Mouse (Mus musculus) cerebellum, adult 8-10 months (tissue): ENCODE measurements at regions not wholly inside any gene's neighbourhood (a gene's known extent, or its start where the extent isn't known, plus 50 kb on each side); places are given as distances from the start of the nearest gene placed in this dataset.
"Not testable (repeated sequence)": the region's sequence is repeated elsewhere in the genome, so short reads cannot be mapped to it uniquely, and the experiment has no call there.

Experiments used
- DNase-seq: peaks from one replicate; pipeline ENCODE4 v3.0.0; 2022

DNA sequence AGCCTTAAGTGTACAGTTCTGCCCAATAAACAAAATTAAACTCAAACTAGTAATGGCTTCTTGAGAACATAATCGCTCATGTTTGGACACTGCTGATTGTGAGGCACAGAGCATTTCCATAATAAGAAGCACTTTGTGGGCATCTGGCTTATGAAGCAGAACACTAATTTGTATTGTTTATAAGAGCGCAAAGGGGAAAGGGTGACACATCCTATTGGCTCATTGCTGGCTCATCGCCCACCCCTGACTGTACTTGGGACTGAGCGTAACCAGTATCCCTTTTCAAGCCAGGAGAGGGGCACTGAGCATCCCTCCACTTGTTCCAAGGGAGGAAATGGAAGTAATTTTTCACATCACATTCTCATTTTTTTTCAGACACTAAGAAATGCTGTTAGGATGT lies 288.0 kb downstream of the Sfmbt2 start:
- no peak for DNase-seq

DNA sequence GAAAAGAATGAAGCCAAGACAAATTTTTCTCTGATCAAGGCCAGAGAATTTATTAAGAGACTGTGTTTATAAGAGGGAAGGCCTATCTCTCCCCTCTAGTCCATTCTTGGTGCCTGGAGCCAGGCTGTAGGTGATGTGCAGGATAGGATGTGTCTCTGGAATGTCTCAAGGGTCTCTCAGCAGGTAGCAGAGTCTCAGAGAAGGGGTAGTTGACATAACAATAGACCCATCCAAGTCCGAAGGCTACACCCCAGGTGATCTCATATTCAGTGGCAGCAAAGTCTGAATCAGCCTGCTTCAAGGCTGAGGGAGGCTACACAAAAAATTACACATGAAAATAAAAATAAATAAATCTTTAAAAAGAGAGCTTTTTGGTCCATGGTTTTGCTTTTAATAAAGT lies 297.6 kb downstream of the Sfmbt2 start:
- not testable (repeated sequence) for DNase-seq

DNA sequence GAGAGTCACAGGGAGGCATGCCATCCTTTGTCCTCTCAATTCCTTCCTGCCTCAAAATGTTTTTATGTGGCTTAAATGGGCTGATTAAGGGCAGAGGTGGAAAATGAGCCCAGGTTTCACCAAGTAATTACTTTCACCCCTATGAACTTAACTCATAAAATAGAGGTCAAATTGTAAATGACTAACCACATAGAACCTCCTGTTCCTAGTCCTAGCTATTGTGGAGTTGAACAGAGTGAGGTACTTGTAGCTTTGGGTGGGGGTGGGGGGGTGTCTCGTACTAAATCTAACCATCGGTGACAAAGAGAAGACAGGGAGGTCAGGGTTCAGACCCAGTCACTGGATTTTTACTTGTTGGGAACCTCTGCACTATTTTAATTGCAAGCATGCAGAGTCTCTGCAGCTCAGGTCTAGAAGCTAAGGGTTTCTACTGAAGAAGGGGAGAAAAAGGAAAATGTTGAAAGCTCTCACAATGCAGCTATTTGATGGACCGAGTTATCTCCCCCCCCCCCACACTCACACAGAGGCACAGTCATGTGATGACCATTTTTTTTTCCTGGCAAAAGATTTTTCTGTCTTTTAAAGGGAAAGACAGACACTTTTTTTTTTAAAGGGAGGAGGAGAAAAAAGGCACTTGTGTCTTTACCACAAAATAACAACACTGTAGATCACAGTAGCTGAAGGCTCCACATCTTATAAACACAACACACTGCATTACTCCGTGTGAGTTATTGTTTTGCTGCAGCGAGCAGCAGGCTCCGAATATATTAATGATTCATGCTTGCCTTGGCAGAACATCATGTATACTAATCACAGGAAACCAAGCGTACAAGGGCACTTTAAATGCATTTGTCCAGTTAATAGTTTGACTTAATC lies 300.4 kb downstream of the Sfmbt2 start:
- DNase-seq = no peak

DNA sequence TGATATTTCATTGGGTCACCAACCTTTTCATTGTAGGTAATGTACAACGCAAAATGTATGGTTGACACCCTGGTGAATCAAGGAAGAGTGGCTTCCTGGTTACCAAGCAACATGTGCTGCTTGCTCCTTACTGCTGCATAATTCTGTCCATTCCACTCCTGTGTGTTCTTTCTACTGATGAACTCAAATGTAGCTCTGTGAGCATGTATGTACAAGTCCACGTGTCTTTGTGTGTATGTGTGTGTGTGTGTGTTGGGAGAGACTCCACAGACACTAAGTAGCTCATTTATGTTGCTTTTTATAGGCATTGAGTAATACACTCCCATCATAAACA lies 301.0 kb downstream of the Sfmbt2 start:
- DNase-seq = no peak

DNA sequence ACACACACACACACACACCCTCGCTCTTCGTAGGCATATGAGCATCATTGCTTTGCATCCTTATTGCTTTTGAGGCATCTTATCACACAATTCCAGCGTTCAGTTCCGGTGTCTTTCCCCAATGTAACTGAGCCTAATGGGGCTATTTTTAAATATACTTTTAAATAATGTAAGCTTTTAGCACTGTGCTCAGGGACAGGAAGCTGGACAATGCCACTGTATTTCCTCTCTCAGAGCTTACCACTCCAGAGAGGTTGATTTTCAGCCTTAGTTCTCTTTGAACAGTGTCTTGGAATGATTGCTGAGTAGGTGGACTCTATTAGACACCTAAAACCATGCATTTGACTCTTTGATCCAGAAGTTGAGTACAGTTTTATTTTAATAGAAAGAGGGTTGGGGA lies 301.9 kb downstream of the Sfmbt2 start:
- DNase-seq = no peak

DNA sequence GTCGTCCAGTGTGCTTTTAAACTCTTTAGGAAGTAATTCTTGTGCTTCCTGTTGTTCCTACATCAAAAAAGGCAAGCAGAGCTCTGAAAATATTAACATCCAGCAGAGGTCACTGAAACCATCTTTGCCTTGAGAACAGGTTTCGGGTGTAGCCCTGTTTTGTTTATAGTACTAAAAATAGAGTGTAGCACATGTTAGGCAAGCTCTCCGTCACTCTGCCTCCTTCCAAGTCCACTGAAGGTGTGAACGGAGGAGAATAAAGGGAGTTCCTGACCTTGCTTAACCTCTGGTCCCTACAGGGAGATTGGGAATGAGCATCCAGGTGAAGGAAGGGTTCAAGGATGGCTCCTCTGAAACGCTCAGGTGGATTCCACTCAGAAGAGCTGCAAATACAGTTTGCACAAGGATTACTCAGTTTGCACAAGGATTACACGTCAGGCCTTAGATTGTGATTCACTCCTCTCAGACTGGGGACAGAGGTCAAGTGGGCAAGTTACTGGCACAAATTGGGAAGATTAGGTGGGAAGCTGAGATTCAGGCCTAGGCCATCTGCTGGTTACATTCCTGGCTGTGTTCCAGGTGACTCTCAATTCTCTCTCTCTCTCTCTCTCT lies 304.5 kb downstream of the Sfmbt2 start:
- DNase-seq = no peak

DNA sequence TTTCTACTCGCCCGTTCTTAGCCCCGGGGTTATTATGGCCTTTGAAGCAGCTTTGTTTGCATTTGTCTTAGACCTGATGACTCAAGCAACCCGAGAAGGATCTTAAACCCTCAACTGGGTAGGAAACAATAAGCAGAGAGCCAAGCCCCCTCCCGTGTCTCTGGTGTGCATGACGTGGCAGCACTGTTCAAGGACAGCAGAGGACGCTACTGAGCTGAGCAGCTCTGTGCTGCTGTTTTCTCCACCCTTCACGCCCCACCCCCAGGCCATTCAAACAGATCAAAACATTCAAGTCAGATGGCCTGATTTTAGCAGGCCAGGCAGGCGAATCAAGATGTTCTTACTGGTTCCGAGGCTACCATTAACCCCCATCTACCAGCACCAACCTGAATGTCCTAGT lies 331.1 kb downstream of the Sfmbt2 start:
- DNase-seq = no peak

DNA sequence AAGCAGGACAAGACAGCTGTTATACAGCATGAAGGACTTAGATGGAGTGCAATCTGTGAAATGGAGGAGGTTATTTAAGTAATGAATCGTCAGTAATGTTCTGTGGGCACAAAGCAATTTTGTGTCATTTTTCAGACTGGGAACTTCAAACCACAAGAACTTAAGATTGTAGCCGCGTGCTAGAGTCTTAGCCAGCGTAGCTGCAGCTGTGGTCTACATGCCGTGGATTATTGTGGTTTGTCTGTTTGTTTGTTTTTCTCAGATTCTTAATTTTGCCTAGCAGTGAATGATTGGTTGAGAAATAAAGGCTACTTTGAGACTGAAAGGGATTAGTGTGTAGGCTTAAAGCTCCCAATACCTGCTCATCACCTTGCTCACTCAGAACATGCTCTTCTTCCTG lies 348.1 kb downstream of the Sfmbt2 start:
- DNase-seq = no peak

DNA sequence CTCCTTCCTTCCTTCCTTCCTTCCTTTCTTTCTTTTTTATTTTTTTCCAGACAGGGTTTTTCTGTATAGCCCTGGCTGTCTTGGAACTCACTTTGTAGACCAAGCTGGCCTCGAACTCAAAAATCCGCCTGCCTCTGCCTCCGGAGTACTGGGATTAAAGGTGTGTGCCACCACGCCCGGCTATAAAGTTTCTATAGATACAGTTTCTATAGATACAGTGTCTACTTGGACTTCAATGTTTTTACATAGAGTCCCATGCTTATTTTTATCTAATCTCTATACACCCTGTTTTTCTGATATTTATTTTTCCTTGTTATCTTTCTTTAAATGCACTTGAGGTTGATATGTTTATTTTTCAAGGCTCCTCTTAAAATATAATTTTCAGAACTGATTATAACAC lies 364.0 kb downstream of the Sfmbt2 start:
- DNase-seq = not testable (repeated sequence)

DNA sequence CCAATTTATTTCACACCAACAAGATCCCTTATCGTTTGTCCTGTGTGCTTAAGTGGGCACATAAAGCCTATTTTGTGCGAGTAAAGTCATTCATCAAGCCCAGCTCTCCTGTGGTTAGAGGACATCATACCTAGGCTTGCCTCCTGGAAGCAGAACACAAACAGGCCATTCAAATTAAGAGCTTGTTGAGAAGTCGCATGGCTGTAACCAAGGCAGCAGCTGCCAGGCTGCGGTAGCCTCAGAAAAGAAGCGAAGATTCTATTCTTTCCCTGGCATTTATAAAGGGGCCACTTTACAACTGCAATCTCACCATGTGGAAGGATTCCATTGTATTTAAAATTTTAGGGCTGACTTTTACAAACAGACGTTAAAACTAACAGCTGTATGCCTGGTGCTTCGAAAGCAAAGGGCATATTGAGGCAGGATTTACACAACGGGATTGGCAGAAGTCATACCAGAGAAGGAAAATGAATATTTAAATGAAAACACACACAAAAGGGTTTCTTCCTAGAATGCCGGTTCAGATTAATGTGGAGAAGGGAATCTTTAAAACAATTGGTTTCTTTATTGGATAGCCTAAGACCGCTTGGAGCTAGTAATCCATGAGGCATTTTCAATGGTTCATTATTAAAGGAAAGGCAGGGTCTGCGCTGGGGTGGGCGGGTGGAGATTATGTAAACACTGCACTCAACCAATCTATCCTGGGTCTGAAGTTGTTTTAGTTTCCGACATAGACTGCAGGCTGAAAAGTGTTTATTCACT lies 366.6 kb downstream of the Sfmbt2 start:
- DNase-seq = no peak

DNA sequence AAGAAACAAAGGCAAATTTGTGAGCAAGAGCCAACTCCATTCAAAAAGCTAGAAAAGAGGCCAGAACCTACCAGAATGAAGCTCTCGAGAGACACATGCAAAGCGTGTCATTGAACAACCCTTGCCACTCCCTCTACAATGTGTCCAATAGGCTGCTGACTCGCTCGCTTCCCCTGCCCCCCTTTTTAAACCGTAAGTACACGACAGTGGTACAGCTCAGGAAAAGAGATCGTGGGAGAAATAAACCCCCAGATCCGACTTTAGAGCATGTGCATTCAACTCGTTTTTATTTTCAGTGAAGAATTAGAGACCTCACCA lies 367.1 kb downstream of the Sfmbt2 start:
- no peak for DNase-seq

DNA sequence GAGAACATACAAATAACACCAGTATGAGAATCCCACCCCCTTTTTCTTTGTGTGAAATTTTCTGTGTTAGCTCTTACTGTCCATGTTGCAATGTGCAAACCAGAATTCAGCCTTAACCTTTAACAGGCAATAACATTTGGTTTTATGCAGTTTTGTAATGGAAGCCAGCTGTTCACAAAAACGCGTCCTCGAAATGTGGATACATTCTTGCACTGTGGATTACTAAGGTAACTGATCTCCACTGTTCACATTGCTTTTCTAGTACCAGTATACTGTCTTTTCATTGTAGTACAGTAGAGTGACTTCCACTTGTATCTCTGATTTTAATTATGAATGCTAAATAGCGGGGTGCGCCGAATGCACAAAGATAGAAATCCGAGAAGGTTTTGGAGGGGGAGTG lies 374.8 kb downstream of the Sfmbt2 start:
- no peak for DNase-seq

DNA sequence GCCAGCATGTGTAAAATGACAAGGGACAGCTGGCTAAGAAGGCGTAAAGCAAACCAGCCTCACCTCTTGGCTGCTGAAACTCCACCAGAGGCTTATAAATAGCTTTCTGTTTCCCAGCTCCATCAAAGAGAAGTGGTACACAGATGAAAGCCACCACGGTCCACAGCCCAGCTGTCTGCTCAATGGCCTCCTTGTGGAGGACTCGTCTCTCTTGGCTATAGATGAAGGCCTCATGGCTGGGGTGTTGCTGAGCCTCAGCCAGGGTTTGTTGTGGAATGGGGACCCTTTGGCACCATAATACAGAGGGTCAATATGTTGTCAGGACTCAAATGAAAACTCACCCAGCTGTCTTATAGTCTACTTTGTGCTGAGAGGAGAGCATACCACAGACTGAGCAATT lies 385.1 kb downstream of the Sfmbt2 start:
- DNase-seq = no peak

DNA sequence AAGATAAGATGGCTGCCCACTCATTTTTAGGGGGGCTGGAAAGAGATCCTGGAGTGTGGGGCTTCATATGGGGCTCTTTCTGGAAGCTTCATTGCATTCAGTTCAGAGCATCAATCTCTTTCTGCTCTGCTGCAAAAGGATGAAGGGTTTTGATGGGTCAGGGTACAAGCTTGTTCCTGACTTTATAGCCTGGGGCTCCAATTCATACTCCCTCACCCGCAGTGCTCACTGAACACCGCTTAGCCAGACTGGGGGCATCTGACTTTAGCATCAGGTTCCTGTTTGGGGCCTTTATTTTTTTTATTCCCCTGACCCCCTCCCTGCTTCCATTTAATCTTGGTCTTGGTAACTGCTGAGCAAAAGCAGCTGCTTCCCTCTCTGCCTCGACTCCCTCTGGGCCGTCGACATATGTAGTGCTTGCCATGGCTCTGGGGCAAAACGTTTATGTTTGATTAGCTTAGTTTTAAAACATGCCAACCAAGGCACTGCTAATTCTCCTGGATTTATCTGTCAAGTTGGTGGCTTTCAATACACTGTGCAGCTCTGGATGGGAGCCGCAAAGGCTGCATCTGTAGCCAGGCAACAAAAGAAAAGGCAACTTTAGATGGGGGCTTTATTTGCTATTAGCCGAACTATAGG lies 387.0 kb downstream of the Sfmbt2 start:
- DNase-seq = no peak

DNA sequence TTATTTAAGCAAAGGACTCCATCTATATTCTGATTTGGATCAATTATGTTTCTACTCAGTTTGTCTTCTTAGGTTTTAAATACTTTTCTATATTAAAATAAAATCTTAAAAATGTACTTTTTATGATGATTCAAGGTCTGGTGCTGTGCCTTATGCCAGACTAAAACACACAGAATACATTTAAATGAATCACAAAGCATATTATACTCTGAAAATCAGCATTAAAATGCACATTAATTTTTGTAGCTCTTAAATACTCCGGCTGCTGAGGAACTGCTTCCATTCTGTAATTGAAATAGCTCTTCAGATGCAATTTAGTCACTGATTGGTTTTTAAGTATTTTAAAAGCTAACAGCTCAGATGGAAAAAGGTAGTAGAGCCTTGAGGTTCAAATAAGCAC lies 387.6 kb downstream of the Sfmbt2 start:
- no peak for DNase-seq

DNA sequence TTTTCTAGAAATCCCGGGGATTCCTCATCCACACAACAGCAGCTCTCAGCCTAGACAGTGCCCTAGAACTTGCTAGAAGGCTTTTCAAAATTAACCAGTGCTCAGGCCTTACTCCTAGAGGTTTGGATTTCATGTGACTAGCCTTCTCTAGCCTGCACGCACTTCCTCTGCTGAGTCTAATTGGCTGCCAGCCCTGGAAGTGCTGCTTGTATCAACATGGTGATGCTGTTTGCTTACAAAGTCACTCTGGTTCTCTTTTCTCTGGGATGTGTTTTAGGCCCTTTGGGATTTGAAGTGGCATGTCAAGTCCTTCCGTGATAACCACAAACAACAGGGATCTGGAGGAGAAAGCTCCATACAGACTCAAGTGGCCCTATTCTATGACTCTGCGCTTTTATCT lies 391.9 kb downstream of the Sfmbt2 start:
- no peak for DNase-seq

DNA sequence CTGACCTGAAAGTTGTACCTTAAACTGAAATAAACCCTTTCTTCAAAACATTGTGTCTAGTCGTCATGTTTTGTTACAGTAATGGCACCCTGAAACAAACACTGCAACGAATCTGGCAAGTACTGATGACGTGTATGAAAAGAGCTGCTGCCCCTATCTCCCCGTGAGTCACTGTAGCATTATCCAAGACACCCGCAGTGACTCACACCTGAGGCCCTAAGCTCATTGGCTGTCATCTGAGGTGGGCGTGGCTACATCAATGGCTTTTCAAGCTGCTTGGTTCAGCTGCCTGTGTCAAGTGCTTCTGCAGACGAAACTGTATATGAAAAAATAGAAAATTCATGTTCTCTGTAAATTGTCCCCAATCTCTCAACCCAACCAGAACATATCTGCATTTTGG lies 388.8 kb upstream of the Prkcq start:
- no peak for DNase-seq

DNA sequence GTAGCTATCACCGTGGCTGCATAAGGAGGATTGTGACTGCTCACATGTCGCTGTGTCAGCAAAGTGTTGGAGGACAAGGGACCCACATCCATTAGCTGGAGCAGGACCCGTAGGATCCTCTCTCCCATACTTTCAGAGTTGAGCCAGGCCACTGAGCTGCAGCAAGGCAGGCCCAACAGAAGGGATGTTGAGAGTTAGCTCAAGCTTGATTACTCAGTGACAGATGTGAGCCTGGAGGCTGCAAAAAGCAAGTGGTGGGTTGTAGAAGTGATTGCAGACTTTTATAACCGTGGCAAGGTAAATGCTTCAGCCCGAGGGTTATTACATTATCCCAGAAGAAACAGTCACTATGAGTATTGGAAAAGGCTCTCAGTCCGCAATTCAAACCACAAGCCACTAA lies 388.3 kb upstream of the Prkcq start:
- no peak for DNase-seq

DNA sequence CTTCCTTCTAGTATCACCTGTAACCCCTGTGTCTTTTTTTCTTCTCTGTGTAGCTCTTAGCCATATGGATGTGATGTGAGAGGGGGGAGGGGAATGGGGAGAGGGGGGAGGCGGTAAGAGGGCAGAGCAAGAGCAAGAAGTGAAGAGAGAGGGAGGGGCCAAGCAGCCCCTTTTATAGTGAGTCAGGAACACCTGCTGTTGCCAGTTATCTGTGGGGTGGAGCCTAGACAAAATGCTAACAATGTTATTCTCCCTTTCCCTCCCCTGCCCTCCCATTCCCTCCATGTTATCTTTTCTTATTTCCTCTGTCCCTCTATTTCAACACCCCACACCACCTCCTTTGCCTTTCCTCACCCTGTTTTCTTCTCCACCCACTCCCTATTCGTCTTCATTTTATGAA lies 387.6 kb upstream of the Prkcq start:
- no peak for DNase-seq

DNA sequence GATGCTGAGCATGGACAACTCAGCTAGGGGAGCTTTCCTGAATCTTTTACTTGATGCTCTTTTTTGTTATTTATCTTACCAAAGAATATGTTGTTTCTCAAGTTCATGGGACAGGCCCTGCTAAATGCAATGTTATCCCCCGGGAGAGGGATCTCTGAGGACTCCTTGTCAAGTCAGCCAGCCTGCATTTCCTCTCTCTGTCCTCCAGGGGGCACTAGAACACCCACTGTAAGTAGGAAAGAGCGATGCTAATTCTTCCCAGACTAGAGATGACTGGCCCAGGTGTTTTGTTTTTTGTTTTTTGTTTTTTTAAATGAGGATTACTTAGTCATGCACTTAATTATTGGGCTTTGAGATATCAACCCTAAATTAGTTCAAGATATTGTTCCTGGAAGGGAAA lies 386.8 kb upstream of the Prkcq start:
- peak; percentile 32 for DNase-seq

DNA sequence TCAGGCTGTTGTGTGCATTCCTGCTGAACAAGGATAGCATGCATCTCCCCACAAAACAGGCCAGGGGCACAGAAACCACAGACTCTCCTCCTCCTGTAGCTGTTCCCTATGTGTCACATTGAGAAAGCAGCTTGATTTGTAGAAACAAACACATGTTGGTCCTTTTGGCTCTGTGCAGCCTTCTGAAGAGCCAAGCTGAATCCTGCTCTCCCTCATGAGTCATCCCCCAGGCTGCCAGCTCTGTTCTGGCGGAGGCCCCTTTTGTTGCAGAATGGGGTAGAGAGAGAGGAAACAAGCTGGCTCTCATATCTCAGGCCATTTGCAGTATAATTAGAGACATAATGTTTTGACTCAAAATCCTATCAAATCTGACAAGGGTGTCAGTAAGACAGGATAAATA lies 383.4 kb upstream of the Prkcq start:
- DNase-seq = peak; percentile 20

DNA sequence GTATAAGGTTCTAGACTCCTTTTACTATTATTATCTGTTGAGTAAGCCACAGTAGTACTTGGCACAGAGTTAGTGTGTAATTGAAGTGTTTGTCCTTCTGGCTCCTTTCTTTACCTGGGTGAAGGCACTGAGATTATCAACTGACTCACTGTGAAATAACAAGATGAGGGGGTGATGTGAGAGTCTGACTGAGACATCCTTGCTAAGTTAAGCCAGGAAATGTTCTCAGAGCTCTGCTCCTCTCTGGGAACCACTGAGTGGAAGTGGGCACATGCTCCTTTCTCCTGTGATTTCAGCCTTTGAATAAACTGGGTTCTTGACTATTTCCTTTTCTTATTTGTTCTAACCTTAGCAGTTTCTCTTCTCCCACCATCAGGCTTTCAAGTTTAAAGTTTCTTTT lies 380.7 kb upstream of the Prkcq start:
- DNase-seq = no peak

DNA sequence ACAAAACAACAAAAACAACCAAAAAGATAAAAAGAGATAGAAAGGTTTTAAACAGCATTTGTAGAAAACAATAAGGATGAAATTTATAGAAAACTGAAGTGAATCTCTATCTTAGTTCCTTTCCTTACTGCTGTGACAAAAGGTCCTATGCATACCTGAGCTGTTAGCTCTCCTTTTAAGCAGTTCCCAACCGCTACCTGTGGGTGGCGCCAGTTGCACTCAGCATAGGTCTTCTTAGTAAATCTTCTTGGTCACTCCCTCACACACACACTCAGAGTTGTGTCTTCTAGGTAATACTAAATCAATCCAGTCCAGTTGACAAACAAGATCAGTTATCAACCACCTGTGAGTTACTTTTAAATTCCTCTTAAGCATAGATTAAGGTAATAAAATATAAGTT lies 355.5 kb upstream of the Prkcq start:
- no peak for DNase-seq
